Mouse (Mus musculus) stomach, postnatal 0 days (tissue): ENCODE data around the gene Erbb4. TPM values are rescaled to one million over a fixed set of nuclear protein-coding genes. Genes with fewer than 3 reads are reported as not detected.

Source experiments
- ATAC-seq: fragments of 200-750 bp; cut with Nextera tagmentation; 2 replicates; pipeline ENCODE4 v1.8.0; 2017; ENCODE audit not compliant: low FRiP score, low TSS enrichment
- DNase-seq: peaks from one replicate; pipeline ENCODE4 v3.0.0-alpha.2; 2016; ENCODE audit warnings: low spot score
- H3K27ac ChIP-seq: fragments of 300-500 bp; sonication (generic); replicated peaks from 2 replicates; pipeline ENCODE4 v1.5.1; 2014; ENCODE audit warnings: mild to moderate bottlenecking, control low read depth
- H3K27me3 ChIP-seq: fragments of 300-500 bp; sonication (generic); 2 replicates; pipeline ENCODE4 v1.6.1; 2014; ENCODE audit warnings: low read length; ENCODE audit not compliant: control insufficient read depth, insufficient read depth
- H3K36me3 ChIP-seq: fragments of 300-500 bp; sonication (generic); 2 replicates; pipeline ENCODE4 v1.6.1; 2014; ENCODE audit warnings: low read length, mixed read lengths; ENCODE audit not compliant: control insufficient read depth, insufficient read depth
- H3K4me1 ChIP-seq: fragments of 300-500 bp; sonication (generic); replicated peaks from 2 replicates; pipeline ENCODE4 v1.6.1; 2014; ENCODE audit warnings: antibody characterized with exemption; ENCODE audit not compliant: control insufficient read depth, insufficient read depth
- H3K4me2 ChIP-seq: fragments of 300-500 bp; sonication (generic); replicated peaks from 2 replicates; pipeline ENCODE4 v1.6.1; 2014; ENCODE audit warnings: low read depth, mild to moderate bottlenecking, control low read depth, moderate library complexity
- H3K4me3 ChIP-seq: fragments of 300-500 bp; sonication (generic); 2 replicates; pipeline ENCODE4 v1.5.1; 2014; ENCODE audit warnings: low read depth, low read length, control low read depth
- H3K9ac ChIP-seq: fragments of 300-500 bp; sonication (generic); 2 replicates; pipeline ENCODE4 v1.6.1; 2014; ENCODE audit warnings: mild to moderate bottlenecking, low read length, control low read depth, mixed read lengths
- H3K9me3 ChIP-seq: fragments of 300-500 bp; sonication (generic); 2 replicates; pipeline ENCODE4 v1.6.1; 2016; ENCODE audit warnings: low read length; ENCODE audit not compliant: control insufficient read depth
- CTCF ChIP-seq: IDR thresholded peaks from 2 replicates; pipeline ENCODE4 v1.5.1; 2016; ENCODE audit warnings: antibody characterized with exemption, low read depth, mild to moderate bottlenecking, moderate library complexity
- EP300 ChIP-seq: optimal IDR thresholded peaks from 2 replicates; pipeline ENCODE3; 2016; ENCODE audit warnings: antibody characterized with exemption
- WGBS: fragments of 180-500 bp; shearing (Covaris S2); extraction: QIAGEN DNeasy Blood & Tissue Kit; methylation state at CpG from one replicate; pipeline ENCODE4 v1.1.7; 2014; 5-methylcytosine and 5-hydroxymethylcytosine counted together
- polyA plus RNA-seq: library from polyadenylated mRNA; unstranded; fragments of >200 nt; fragmentation: Nextera tagmentation; extraction: Ambion mirVana; gene quantifications from 2 replicates; pipeline ENCODE4 v1.2.1, GENCODE M21; 2015

Erbb4 gene
- polyA plus RNA-seq, 1 experiment from 2014 or later: not detected

DNA sequence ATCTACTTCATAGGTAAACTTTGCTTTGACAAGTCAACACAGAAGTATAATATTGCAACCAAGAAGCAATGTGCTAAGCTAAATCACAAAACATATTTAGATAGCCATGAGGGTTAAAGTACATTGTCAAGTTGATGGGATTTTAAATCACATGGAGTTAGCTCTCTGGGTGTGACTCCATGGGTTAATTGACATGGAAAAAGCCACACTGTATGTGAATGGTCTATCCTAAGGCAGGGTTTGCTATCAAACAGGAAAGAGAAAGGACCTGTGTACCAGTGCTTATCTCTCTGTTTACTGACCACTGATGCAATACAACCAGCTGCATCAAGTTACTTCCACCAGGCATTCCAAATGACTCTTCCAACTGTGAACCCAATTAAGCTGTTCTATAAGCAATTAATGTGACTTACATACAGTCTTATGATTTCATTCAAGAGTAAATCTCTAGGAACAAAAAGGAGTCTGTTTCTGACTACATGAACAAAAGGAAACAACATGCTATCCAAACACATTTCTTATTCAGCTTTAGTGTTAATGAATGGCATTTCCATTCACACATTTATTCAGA is 641.4 kb downstream of the Erbb4 start:
- no peaks in the 10 kb centered on the region for H3K36me3 ChIP-seq
- no peaks in the 10 kb centered on the region for H3K4me1 ChIP-seq
- no peak overlapping the region for H3K4me3 ChIP-seq
- H3K9ac ChIP-seq: no peak overlapping the region
- no peaks in the 10 kb centered on the region for H3K27me3 ChIP-seq
- ATAC-seq (peak; percentile 93), DNase-seq (no peak)
- no peak overlapping the region for H3K4me2 ChIP-seq
- TF ChIP-seq CTCF (no peak), EP300 (no peak)
- no peaks in the 10 kb centered on the region for H3K9me3 ChIP-seq
- no peak overlapping the region for H3K27ac ChIP-seq

DNA sequence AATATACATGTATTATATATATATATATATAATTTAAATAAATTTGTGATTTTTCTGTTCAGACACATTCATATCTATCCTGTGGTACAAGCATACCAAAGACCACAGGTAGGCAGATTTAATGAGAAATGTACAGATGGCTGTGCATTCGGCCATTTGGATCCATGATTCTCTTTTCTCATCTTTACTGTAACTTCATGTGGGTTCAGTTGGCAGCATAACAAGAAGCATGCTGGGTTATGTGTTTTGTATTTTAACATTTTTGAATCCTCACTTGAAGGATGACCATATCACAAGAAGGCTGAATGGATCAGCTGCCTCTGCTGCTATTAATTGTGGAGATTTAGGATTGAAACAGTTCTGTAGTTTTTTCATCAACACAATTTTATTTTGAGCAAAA is 656.6 kb downstream of the Erbb4 start:
- no peak for ATAC-seq
- TF ChIP-seq EP300: no peak
- no peak for TF ChIP-seq CTCF
- no peak for DNase-seq
- Histone ChIP-seq H3K4me1 (no peaks in the 10 kb centered on the region), H3K27me3 (no peaks in the 10 kb centered on the region), H3K9ac (no peak overlapping the region), H3K36me3 (no peaks in the 10 kb centered on the region), H3K9me3 (no peaks in the 10 kb centered on the region), H3K27ac (no peak overlapping the region), H3K4me3 (no peak overlapping the region), H3K4me2 (no peak overlapping the region)
- WGBS: 86% methylated on average over 1 of the region's 1 CpGs

DNA sequence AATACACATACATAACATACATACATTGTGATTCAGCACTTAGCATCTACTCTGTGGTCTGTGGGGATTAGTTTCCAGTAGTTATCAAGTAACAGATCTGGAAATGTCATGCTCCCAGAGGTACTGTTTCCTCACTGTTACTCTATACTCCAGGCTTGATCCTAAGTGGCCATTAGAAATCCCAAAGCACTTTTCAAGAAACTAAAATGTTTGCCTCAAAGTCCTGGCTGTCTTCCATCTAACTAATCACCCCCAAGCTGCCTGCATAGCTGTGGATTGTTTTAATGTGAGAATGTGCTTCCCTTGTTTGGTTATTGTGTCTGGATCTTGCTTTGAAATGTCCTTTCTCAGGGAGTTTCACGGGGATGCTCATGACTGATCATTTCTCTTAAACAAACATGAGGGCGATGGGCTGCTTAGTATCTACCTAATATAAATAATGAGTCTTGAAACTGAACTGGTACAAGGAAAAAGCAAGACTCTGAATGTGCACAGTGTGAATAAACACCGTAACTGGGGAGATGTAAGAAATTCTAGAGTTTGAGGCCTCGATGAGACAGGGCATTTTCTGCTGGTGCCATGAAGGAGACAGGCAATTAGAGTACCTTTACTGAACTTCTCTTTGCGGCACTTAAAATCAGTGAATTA is 683.4 kb downstream of the Erbb4 start:
- Histone ChIP-seq H3K4me3 (no peak overlapping the region), H3K9me3 (no peaks in the 10 kb centered on the region), H3K27ac (no peak overlapping the region), H3K36me3 (no peaks in the 10 kb centered on the region), H3K4me1 (no peaks in the 10 kb centered on the region), H3K4me2 (no peak overlapping the region), H3K9ac (no peak overlapping the region), H3K27me3 (no peaks in the 10 kb centered on the region)
- DNase-seq (no peak), ATAC-seq (no peak)
- whole genome bisulfite sequencing: 44% methylated on average over 5 of the region's 5 CpGs
- TF ChIP-seq CTCF (no peak), EP300 (no peak)

DNA sequence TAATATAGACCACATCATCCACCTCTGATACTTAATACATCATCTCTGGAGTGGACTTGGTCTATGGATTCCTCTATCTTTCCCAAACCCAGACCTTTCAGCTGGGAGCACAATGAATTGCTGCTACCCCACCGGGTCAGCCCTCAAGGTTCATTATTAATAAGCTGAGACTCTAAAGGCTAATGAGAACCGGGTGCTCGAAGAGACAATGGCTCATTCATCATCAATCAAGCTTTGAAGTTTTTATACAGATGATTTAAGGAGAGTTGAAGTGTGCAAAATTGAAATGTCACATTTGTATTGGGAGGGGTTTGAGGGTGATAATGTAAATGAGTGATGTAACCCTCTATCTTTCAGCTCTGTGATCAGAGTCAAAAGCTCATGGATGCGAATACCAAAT is 706.7 kb downstream of the Erbb4 start:
- 47% methylated on average over 4 of the region's 4 CpGs for WGBS
- Histone ChIP-seq H3K4me3 (no peak overlapping the region), H3K9me3 (no peaks in the 10 kb centered on the region), H3K36me3 (no peaks in the 10 kb centered on the region), H3K4me1 (no peaks in the 10 kb centered on the region), H3K4me2 (no peak overlapping the region), H3K27ac (no peak overlapping the region), H3K27me3 (no peaks in the 10 kb centered on the region), H3K9ac (no peak overlapping the region)
- DNase-seq: no peak
- no peak for ATAC-seq
- no peak for TF ChIP-seq CTCF
- TF ChIP-seq EP300: no peak

DNA sequence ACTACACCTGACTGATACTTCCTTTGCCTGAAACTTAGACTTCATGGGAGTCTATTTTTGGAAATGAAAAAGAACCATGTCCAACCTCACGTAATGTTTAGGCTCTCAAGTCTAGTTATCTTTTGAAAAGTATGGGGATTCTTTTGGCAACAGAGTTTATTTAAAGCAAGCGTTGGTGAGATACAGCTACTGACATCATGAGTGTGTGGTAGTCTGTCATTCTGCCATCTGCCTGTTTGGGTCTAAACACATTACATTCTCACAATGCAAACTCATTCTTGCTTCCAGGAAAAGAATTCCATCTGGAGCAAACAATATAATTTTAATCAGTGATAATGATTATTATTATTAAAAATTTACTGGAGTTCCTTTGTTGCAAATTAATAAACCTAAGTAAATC is 736.3 kb downstream of the Erbb4 start:
- no peak overlapping the region for H3K4me2 ChIP-seq
- H3K4me3 ChIP-seq: no peak overlapping the region
- H3K9ac ChIP-seq: no peak overlapping the region
- no peaks in the 10 kb centered on the region for H3K9me3 ChIP-seq
- ATAC-seq: no peak
- H3K27ac ChIP-seq: no peak overlapping the region
- TF ChIP-seq CTCF (no peak), EP300 (no peak)
- H3K36me3 ChIP-seq: no peaks in the 10 kb centered on the region
- no peaks in the 10 kb centered on the region for H3K27me3 ChIP-seq
- DNase-seq: no peak
- 47% methylated on average over 2 of the region's 2 CpGs for WGBS
- H3K4me1 ChIP-seq: no peaks in the 10 kb centered on the region

DNA sequence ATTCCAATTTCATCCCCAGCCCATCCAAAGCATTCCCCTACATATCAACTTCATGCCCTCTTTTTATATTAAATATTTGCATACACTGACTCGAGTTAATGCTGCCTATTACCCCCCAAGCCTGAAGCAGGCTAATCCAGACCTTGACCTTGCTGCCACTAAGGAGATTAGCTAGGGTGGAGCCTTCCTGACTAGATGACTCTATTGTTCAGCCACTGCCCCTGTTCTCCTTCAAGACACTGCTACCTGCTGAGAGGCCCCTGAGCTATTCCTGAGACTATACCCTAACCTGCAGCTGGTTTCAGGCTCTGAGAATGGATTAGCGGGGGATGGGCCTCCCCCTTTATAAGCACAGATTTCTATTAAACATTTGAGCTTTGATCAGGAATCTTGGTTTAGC is 774.1 kb downstream of the Erbb4 start:
- WGBS: 55% methylated on average over 2 of the region's 2 CpGs
- H3K4me3 ChIP-seq: no peak overlapping the region
- TF ChIP-seq EP300 (no peak), CTCF (no peak)
- H3K27ac ChIP-seq: no peak overlapping the region
- no peaks in the 10 kb centered on the region for H3K27me3 ChIP-seq
- no peak overlapping the region for H3K9ac ChIP-seq
- H3K36me3 ChIP-seq: no peaks in the 10 kb centered on the region
- no peak overlapping the region for H3K4me2 ChIP-seq
- no peak for DNase-seq
- no peaks in the 10 kb centered on the region for H3K9me3 ChIP-seq
- ATAC-seq: no peak
- H3K4me1 ChIP-seq: no peaks in the 10 kb centered on the region
